Mouse (Mus musculus) forebrain, postnatal 0 days (tissue): ENCODE results near the gene Kcnk5. TPM values are rescaled to one million over a fixed set of nuclear protein-coding genes. Genes with fewer than 3 reads are reported as not detected.

ENCODE experiments used
- ATAC-seq: fragments of 200-750 bp; cut with Nextera tagmentation; 2 replicates; pipeline ENCODE4 v1.8.0; 2017; ENCODE audit warnings: mild to moderate bottlenecking, moderate library complexity
- DNase-seq: peaks from one replicate; pipeline ENCODE4 v3.0.0-alpha.2; 2015
- H3K27ac ChIP-seq: fragments of 300-500 bp; sonication (generic); 2 replicates; pipeline ENCODE4 v1.5.1; 2014; ENCODE audit warnings: low read depth, mild to moderate bottlenecking, antibody characterized with exemption, low read length, moderate library complexity, mixed read lengths
- H3K27me3 ChIP-seq: fragments of 300-500 bp; sonication (generic); 2 replicates; pipeline ENCODE4 v1.6.1; 2014; ENCODE audit warnings: mild to moderate bottlenecking, low read length, mixed read lengths; ENCODE audit not compliant: insufficient read depth
- H3K36me3 ChIP-seq: fragments of 300-500 bp; sonication (generic); 2 replicates; pipeline ENCODE4 v1.6.1; 2014; ENCODE audit warnings: mild to moderate bottlenecking, moderate library complexity; ENCODE audit not compliant: insufficient read depth
- H3K4me1 ChIP-seq: fragments of 300-500 bp; sonication (generic); 2 replicates; pipeline ENCODE4 v1.6.1; 2014; ENCODE audit warnings: antibody characterized with exemption; ENCODE audit not compliant: insufficient read depth
- H3K4me2 ChIP-seq: fragments of 300-500 bp; sonication (generic); 2 replicates; pipeline ENCODE4 v1.6.1; 2014; ENCODE audit warnings: low read depth, mild to moderate bottlenecking, moderate library complexity
- H3K4me3 ChIP-seq: fragments of 300-500 bp; sonication (generic); 2 replicates; pipeline ENCODE4 v1.5.1; 2014; ENCODE audit warnings: low read depth, low read length, mixed read lengths
- H3K9ac ChIP-seq: fragments of 300-500 bp; sonication (generic); 2 replicates; pipeline ENCODE4 v1.6.1; 2014; ENCODE audit warnings: mild to moderate bottlenecking
- H3K9me3 ChIP-seq: fragments of 300-500 bp; sonication (generic); 2 replicates; pipeline ENCODE4 v1.6.1; 2016; ENCODE audit warnings: low read length
- CTCF ChIP-seq: sonication (generic); IDR thresholded peaks from 2 replicates; pipeline ENCODE4 v1.5.1; 2016; ENCODE audit warnings: antibody characterized with exemption, control low read depth, low read depth
- WGBS: fragments of 180-500 bp; shearing (Covaris S2); extraction: QIAGEN DNeasy Blood & Tissue Kit; methylation state at CpG from one replicate; pipeline ENCODE4 v1.1.7; 2014; 5-methylcytosine and 5-hydroxymethylcytosine counted together
- polyA plus RNA-seq: library from polyadenylated mRNA; unstranded; fragments of >200 nt; fragmentation: Nextera tagmentation; extraction: Ambion mirVana; gene quantifications from 2 replicates; pipeline ENCODE4 v1.2.1, GENCODE M21; 2015
- total RNA-seq: library from RNA; depleted of rRNA; stranded (reverse); fragments of >200 nt; gene quantifications from 2 replicates; pipeline ENCODE4 v1.2.3, GENCODE M21; 2014

The Kcnk5 gene
- total and polyA plus RNA-seq, 2 experiments from 2014 or later: 0.71 to 0.76 TPM

DNA sequence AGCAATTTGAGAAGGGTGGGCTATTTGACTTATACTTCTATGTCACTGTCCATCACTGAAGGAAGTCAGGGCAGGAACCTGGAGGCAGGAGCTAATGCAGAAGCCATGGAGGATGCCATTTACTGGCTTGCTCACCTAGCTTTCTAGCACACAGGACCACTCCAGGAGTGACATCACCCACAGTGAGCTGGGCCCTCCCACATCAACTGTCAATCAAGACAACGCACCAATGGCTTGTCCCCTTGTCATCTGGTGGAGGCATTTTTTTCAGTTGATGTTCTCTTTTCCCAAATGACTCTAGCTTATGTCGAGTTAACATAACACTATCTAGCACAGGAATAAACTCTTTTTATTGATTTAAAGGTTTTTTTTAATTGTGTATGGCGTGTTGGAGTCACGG is 12.4 kb downstream of the Kcnk5 start:
- Histone ChIP-seq H3K4me2 (no peak overlapping the region), H3K27ac (no peak overlapping the region), H3K9me3 (no peaks in the 10 kb centered on the region), H3K27me3 (no peaks in the 10 kb centered on the region), H3K4me3 (no peak overlapping the region), H3K4me1 (no peaks in the 10 kb centered on the region), H3K9ac (no peak overlapping the region), H3K36me3 (no peaks in the 10 kb centered on the region)
- TF ChIP-seq CTCF: no peak
- no peak for ATAC-seq
- WGBS: 95% methylated on average over 4 of the region's 4 CpGs
- no peak for DNase-seq

GRCm38 (mm10) chr14:20168478-20168877 is 13.1 kb downstream of the Kcnk5 start:
- DNase-seq: no peak
- Histone ChIP-seq H3K27ac (no peak overlapping the region), H3K9ac (no peak overlapping the region), H3K4me1 (no peaks in the 10 kb centered on the region), H3K36me3 (no peaks in the 10 kb centered on the region), H3K27me3 (no peaks in the 10 kb centered on the region), H3K4me3 (no peak overlapping the region), H3K9me3 (no peaks in the 10 kb centered on the region), H3K4me2 (no peak overlapping the region)
- ATAC-seq: no peak
- no peak for TF ChIP-seq CTCF
- 100% methylated on average over 1 of the region's 1 CpGs for WGBS

DNA sequence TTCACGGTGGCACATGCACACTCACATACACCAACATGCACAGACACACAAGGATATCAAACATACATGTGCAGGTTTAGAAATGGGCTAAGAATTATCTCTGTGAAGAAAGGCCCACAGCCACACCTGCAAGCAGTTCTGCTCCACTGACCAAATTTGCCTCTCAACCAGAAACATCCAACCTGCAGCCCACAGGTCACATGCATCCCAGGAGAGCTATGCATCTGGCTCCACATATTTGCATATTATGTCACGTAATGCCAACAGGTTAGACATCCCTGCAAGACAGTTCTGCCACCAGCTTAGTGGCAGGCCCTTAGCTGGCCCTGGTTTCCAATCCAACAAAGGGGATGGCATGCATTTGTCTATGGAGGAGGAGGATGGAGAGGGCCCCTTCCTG is 13.6 kb downstream of the Kcnk5 start:
- no peak for ATAC-seq
- Histone ChIP-seq H3K27ac (no peak overlapping the region), H3K27me3 (no peaks in the 10 kb centered on the region), H3K4me2 (no peak overlapping the region), H3K4me1 (no peaks in the 10 kb centered on the region), H3K9ac (no peak overlapping the region), H3K4me3 (no peak overlapping the region), H3K9me3 (no peaks in the 10 kb centered on the region), H3K36me3 (no peaks in the 10 kb centered on the region)
- 88% methylated on average over 2 of the region's 2 CpGs for WGBS
- DNase-seq: no peak
- no peak for TF ChIP-seq CTCF

DNA sequence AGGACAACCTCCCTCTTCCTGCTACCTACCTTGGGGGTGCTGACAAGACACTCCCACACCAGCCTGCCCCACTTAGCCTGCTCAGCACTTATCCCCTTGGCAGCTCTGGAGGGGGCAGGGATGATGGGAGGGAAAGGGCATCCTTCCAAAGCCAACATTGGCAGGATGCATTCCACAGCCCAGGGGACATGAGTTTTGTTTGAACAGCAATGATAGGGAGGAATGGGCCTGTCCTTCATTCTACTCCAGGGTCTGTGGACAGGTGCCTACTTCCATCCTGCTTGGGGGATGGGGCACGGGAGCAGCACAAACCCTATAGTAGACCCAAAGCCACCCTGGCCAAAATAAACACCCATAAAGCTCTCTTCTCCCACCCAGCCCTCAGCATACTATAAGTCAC is 16.2 kb downstream of the Kcnk5 start:
- 79% methylated on average over 1 of the region's 1 CpGs for WGBS
- ATAC-seq: no peak
- no peak for TF ChIP-seq CTCF

GRCm38 (mm10) chr14:20164438-20164837 is 17.2 kb downstream of the Kcnk5 start:
- H3K9ac ChIP-seq: no peak overlapping the region
- TF ChIP-seq CTCF: no peak
- no peaks in the 10 kb centered on the region for H3K4me1 ChIP-seq
- H3K4me2 ChIP-seq: no peak overlapping the region
- no peak overlapping the region for H3K27ac ChIP-seq
- no peaks in the 10 kb centered on the region for H3K36me3 ChIP-seq
- ATAC-seq: no peak
- H3K27me3 ChIP-seq: no peaks in the 10 kb centered on the region
- no peak for DNase-seq
- 91% methylated on average over 7 of the region's 7 CpGs for WGBS
- H3K9me3 ChIP-seq: no peaks in the 10 kb centered on the region
- no peak overlapping the region for H3K4me3 ChIP-seq

More for the DNA sequence above, 16.2 kb downstream of the Kcnk5 start:
- no peaks in the 10 kb centered on the region for H3K9me3 ChIP-seq
- no peaks in the 10 kb centered on the region for H3K36me3 ChIP-seq
- no peaks in the 10 kb centered on the region for H3K4me1 ChIP-seq
- no peak for DNase-seq
- no peak overlapping the region for H3K27ac ChIP-seq
- no peak overlapping the region for H3K4me3 ChIP-seq
- H3K4me2 ChIP-seq: no peak overlapping the region
- H3K27me3 ChIP-seq: no peaks in the 10 kb centered on the region
- no peak overlapping the region for H3K9ac ChIP-seq

DNA sequence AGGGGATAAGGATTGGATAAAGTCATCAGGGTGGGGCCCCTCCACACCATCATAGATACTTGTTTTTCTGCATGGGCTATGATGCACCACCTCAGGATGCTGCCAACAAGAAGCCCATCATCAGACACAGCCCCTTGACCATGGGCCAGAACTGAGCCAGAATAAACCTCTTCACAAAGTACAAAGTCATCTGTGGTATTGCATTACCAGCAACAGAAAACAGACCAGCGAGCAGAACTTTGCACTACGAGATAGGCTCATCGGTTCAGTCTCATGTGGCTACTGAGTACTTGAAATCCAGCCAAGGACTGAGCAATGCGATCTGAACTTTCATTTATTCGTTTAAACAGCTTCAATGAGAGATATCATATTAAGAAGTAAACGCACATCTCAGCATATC is 18.9 kb downstream of the Kcnk5 start:
- ATAC-seq: no peak
- H3K9ac ChIP-seq: no peak overlapping the region
- H3K27me3 ChIP-seq: no peaks in the 10 kb centered on the region
- H3K27ac ChIP-seq: no peak overlapping the region
- H3K4me3 ChIP-seq: no peak overlapping the region
- H3K9me3 ChIP-seq: no peaks in the 10 kb centered on the region
- H3K36me3 ChIP-seq: no peaks in the 10 kb centered on the region
- H3K4me1 ChIP-seq: no peaks in the 10 kb centered on the region
- 75% methylated on average over 6 of the region's 6 CpGs for WGBS
- no peak overlapping the region for H3K4me2 ChIP-seq
- no peak for DNase-seq
- no peak for TF ChIP-seq CTCF

- no peak for ATAC-seq
- DNase-seq: no peak
- no peak for TF ChIP-seq CTCF
- no peak overlapping the region for H3K27ac ChIP-seq
- no peaks in the 10 kb centered on the region for H3K9me3 ChIP-seq
- 67% methylated on average over 8 of the region's 8 CpGs for WGBS
- no peak overlapping the region for H3K4me3 ChIP-seq
- no peaks in the 10 kb centered on the region for H3K27me3 ChIP-seq
- no peak overlapping the region for H3K4me2 ChIP-seq
- H3K36me3 ChIP-seq: no peaks in the 10 kb centered on the region
- H3K4me1 ChIP-seq: no peaks in the 10 kb centered on the region
- no peak overlapping the region for H3K9ac ChIP-seq
These were observed 22.6 kb downstream of the Kcnk5 start for GRCm38 (mm10) chr14:20158727-20159681.
